Mouse (Mus musculus) forebrain, postnatal 0 days (tissue): ENCODE data around the gene Palm2. TPM values are rescaled to one million over a fixed set of nuclear protein-coding genes. Genes with fewer than 3 reads are reported as not detected.

Experiments
- ATAC-seq: fragments of 200-750 bp; cut with Nextera tagmentation; 2 replicates; pipeline ENCODE4 v1.8.0; 2017; ENCODE audit warnings: mild to moderate bottlenecking, moderate library complexity
- DNase-seq: peaks from one replicate; pipeline ENCODE4 v3.0.0-alpha.2; 2015
- H3K27ac ChIP-seq: fragments of 300-500 bp; sonication (generic); 2 replicates; pipeline ENCODE4 v1.5.1; 2014; ENCODE audit warnings: low read depth, mild to moderate bottlenecking, antibody characterized with exemption, low read length, moderate library complexity, mixed read lengths
- H3K27me3 ChIP-seq: fragments of 300-500 bp; sonication (generic); 2 replicates; pipeline ENCODE4 v1.6.1; 2014; ENCODE audit warnings: mild to moderate bottlenecking, low read length, mixed read lengths; ENCODE audit not compliant: insufficient read depth
- H3K36me3 ChIP-seq: fragments of 300-500 bp; sonication (generic); 2 replicates; pipeline ENCODE4 v1.6.1; 2014; ENCODE audit warnings: mild to moderate bottlenecking, moderate library complexity; ENCODE audit not compliant: insufficient read depth
- H3K4me1 ChIP-seq: fragments of 300-500 bp; sonication (generic); 2 replicates; pipeline ENCODE4 v1.6.1; 2014; ENCODE audit warnings: antibody characterized with exemption; ENCODE audit not compliant: insufficient read depth
- H3K4me2 ChIP-seq: fragments of 300-500 bp; sonication (generic); 2 replicates; pipeline ENCODE4 v1.6.1; 2014; ENCODE audit warnings: low read depth, mild to moderate bottlenecking, moderate library complexity
- H3K4me3 ChIP-seq: fragments of 300-500 bp; sonication (generic); 2 replicates; pipeline ENCODE4 v1.5.1; 2014; ENCODE audit warnings: low read depth, low read length, mixed read lengths
- H3K9ac ChIP-seq: fragments of 300-500 bp; sonication (generic); 2 replicates; pipeline ENCODE4 v1.6.1; 2014; ENCODE audit warnings: mild to moderate bottlenecking
- H3K9me3 ChIP-seq: fragments of 300-500 bp; sonication (generic); 2 replicates; pipeline ENCODE4 v1.6.1; 2016; ENCODE audit warnings: low read length
- CTCF ChIP-seq: sonication (generic); IDR thresholded peaks from 2 replicates; pipeline ENCODE4 v1.5.1; 2016; ENCODE audit warnings: antibody characterized with exemption, control low read depth, low read depth
- WGBS: fragments of 180-500 bp; shearing (Covaris S2); extraction: QIAGEN DNeasy Blood & Tissue Kit; methylation state at CpG from one replicate; pipeline ENCODE4 v1.1.7; 2014; 5-methylcytosine and 5-hydroxymethylcytosine counted together
- polyA plus RNA-seq: library from polyadenylated mRNA; unstranded; fragments of >200 nt; fragmentation: Nextera tagmentation; extraction: Ambion mirVana; gene quantifications from 2 replicates; pipeline ENCODE4 v1.2.1, GENCODE M21; 2015
- total RNA-seq: library from RNA; depleted of rRNA; stranded (reverse); fragments of >200 nt; gene quantifications from 2 replicates; pipeline ENCODE4 v1.2.3, GENCODE M21; 2014

Palm2 gene
- total and polyA plus RNA-seq, 2 experiments from 2014 or later, result 16.9 to 21.1 TPM

DNA sequence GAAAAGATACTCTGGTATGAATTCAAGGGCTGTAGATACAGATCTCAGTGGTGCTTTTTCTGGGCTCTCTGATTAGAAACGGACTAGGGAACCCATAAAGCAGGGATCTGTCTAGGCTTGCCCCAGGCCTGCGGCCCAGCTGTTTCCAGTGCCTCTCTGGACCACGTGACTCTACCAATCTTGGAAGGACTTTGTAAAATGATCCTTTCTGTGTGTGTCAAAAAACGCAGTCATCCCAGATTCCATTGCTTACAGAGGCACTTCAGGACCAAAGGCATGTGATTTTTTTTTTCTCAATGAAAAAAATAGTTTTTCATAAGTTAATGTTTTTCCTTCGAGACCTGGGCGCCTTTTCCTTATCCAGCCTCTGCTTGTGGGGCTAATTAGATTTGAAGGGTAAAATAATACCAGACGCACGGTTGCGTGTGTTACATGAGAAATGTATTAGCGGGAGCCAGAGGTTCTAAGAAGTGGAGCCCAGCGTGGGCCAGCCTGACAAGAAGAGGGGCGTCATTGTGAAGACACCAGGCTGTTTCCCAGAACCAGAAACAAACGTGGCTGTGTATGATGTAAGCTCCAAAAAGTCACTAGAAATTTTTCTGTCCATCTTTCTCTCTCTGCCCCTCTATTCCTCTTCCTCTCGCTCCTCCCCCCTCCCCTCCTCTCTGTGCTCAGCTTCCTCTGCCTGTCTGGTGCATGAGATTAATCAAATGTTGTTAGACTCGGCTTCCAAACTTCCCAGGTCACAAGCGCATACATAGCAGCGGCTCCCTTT lies 177.4 kb downstream of the Palm2 start:
- H3K27me3 ChIP-seq, result no peaks in the 10 kb centered on the region
- no peaks in the 10 kb centered on the region for H3K4me1 ChIP-seq
- H3K27ac ChIP-seq, result no peak overlapping the region
- no peak overlapping the region for H3K4me2 ChIP-seq
- TF ChIP-seq CTCF, result no peak
- no peaks in the 10 kb centered on the region for H3K9me3 ChIP-seq
- no peak overlapping the region for H3K9ac ChIP-seq
- H3K4me3 ChIP-seq, result no peak overlapping the region
- ATAC-seq, result no peak
- no peak for DNase-seq
- 57% methylated on average over 17 of the region's 17 CpGs for WGBS
- H3K36me3 ChIP-seq, result no peaks in the 10 kb centered on the region

DNA sequence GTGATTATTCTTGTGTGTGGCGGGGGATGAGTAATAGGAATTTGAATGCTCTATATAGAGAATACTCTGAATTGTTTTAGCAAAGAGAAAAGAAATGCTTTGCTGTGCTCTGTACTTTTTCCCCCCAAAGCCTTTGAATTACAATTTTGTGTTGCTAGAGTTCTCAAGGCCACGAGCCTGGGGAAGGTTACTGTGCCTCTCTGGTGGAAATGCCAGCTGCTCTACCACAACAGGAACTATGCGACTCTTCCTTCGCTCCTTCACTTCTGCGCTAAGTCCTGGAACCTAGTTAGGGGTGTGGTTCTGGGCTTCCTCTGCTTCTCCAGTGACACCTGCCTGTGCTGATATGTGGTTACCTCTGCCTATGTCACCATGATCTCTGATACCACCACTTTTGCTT lies 178.7 kb downstream of the Palm2 start:
- no peak for TF ChIP-seq CTCF
- Histone ChIP-seq H3K27ac (no peak overlapping the region), H3K36me3 (no peaks in the 10 kb centered on the region), H3K4me1 (no peaks in the 10 kb centered on the region), H3K4me2 (no peak overlapping the region), H3K9me3 (no peaks in the 10 kb centered on the region), H3K4me3 (no peak overlapping the region), H3K9ac (no peak overlapping the region), H3K27me3 (no peaks in the 10 kb centered on the region)
- ATAC-seq, result no peak
- DNase-seq, result no peak
- 86% methylated on average over 5 of the region's 5 CpGs for WGBS

DNA sequence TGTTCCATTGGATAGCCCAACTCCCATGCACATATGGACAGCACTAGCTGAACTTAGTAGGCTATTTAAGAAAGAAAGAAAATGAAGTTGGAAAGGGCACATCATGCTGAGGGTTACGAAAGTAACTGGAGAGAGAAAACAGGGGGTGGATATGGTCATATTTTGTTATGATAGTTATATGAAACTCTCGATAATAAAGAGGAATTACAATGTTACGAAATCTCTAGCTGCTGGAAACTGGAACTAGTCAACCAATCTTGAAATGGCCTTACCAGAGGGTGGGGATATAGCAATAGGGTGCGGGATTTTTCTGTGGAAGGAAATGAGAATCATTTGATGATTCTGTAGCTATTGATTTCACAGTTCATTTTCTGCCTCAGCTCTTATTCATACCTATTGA lies 180.6 kb downstream of the Palm2 start:
- no peak for TF ChIP-seq CTCF
- Histone ChIP-seq H3K9ac (no peak overlapping the region), H3K9me3 (no peaks in the 10 kb centered on the region), H3K4me3 (no peak overlapping the region), H3K36me3 (no peaks in the 10 kb centered on the region), H3K4me1 (no peaks in the 10 kb centered on the region), H3K4me2 (no peak overlapping the region), H3K27me3 (no peaks in the 10 kb centered on the region), H3K27ac (no peak overlapping the region)
- ATAC-seq, result no peak
- WGBS, result 93% methylated on average over 4 of the region's 4 CpGs
- no peak for DNase-seq

DNA sequence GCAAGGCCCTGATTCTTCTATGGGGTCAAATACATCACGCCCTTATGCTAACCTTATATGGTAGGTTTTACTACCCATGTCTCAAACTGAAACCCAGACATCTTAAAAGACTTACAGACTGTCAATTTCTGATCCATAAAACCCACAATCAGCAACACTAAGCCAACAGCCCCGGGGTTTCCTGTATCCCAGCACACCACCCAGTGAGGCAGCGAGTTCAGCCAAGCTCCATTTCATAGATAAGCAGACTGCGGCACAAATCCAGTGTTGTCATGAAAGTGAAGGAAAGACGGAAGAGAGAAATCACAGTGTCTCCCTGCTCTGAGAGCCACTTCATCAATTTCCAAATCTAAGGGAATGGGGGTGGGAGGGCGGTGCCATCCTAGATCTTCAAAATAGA lies 184.7 kb downstream of the Palm2 start:
- no peak overlapping the region for H3K9ac ChIP-seq
- ATAC-seq, result no peak
- H3K27me3 ChIP-seq, result no peaks in the 10 kb centered on the region
- H3K4me3 ChIP-seq, result no peak overlapping the region
- H3K36me3 ChIP-seq, result no peaks in the 10 kb centered on the region
- no peak for DNase-seq
- H3K4me2 ChIP-seq, result no peak overlapping the region
- H3K4me1 ChIP-seq, result no peaks in the 10 kb centered on the region
- WGBS, result 93% methylated on average over 6 of the region's 6 CpGs
- TF ChIP-seq CTCF, result no peak
- H3K27ac ChIP-seq, result no peak overlapping the region
- H3K9me3 ChIP-seq, result no peaks in the 10 kb centered on the region

DNA sequence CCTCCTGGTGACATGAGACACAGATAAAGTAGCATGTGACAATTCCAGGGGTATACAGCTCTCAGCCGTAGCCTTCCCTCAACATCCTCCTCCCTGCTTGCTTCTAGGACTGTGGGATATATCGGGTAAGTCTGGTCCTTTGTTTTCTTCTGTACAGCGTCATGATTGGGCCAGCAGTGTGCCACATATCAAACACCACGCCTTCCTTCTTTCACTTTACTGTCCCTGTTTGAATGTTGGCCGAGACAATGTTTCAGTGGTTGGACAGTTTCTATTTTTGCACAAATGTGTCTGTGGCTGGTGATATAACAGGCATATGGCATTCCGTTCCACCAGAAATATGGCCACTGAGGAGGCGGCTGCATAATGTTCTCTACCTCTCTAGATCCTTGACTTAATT lies 188.8 kb downstream of the Palm2 start:
- H3K9me3 ChIP-seq, result no peaks in the 10 kb centered on the region
- no peak for TF ChIP-seq CTCF
- H3K4me1 ChIP-seq, result no peaks in the 10 kb centered on the region
- ATAC-seq, result peak; percentile 36; the same call in 1 of the 2 replicates
- H3K27ac ChIP-seq, result no peak overlapping the region
- H3K9ac ChIP-seq, result no peak overlapping the region
- DNase-seq, result no peak
- H3K4me3 ChIP-seq, result no peak overlapping the region
- H3K36me3 ChIP-seq, result no peaks in the 10 kb centered on the region
- WGBS, result 71% methylated on average over 7 of the region's 7 CpGs
- no peak overlapping the region for H3K4me2 ChIP-seq
- H3K27me3 ChIP-seq, result no peaks in the 10 kb centered on the region

DNA sequence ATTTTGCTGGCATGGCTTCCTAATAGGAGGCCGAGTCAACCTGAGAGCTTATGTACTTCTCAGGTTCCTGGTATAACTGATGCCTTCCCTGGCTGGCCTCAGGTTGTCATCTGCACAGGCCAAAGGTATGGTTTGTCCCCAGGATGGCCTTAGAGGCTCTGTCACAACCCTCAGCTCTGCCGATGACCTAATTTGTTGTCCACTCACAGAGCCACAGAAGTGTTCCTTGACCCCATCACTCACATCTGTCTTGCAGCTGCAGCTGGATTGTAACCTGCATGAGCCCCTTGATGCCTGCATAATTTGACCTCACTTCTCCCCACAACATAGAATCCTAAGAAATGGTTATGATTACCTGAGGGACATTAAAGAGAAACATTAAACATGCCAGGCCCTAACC lies 190.8 kb downstream of the Palm2 start:
- H3K9ac ChIP-seq, result no peak overlapping the region
- no peak overlapping the region for H3K4me2 ChIP-seq
- H3K36me3 ChIP-seq, result no peaks in the 10 kb centered on the region
- ATAC-seq (no peak), DNase-seq (no peak)
- H3K9me3 ChIP-seq, result no peaks in the 10 kb centered on the region
- H3K27me3 ChIP-seq, result no peaks in the 10 kb centered on the region
- no peak overlapping the region for H3K27ac ChIP-seq
- no peaks in the 10 kb centered on the region for H3K4me1 ChIP-seq
- no peak for TF ChIP-seq CTCF
- H3K4me3 ChIP-seq, result no peak overlapping the region
- 94% methylated on average over 2 of the region's 2 CpGs for WGBS

DNA sequence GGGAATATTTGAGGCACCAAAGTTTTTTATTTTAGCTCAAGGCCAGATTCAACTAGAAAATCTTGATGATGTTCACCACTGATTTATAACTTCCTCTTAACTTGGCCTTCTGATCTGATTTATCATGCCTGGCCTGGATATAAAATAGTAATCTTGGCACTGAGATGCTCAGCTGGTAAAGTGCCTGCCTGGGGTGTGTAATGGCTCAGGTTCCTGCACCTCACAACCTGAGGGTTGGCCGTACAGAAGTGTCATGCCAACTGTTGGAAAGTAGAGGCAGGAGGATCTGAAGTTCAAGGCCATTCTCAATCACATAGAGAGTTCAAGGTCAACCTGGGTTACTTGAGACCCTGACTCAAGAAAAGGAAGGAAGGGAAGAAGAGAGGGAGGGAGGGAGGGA lies 191.3 kb downstream of the Palm2 start:
- Histone ChIP-seq H3K4me3 (no peak overlapping the region), H3K27me3 (no peaks in the 10 kb centered on the region), H3K9ac (no peak overlapping the region), H3K27ac (no peak overlapping the region), H3K36me3 (no peaks in the 10 kb centered on the region), H3K4me2 (no peak overlapping the region), H3K9me3 (no peaks in the 10 kb centered on the region), H3K4me1 (no peaks in the 10 kb centered on the region)
- DNase-seq, result no peak
- no peak for TF ChIP-seq CTCF
- 92% methylated on average over 1 of the region's 1 CpGs for WGBS
- ATAC-seq, result no peak
